Mouse (Mus musculus) forebrain, embryonic 14.5 days (tissue): ENCODE measurements around the gene Ceacam3. TPM values are rescaled to one million over a fixed set of nuclear protein-coding genes. Genes with fewer than 3 reads are reported as not detected.
"Not testable (repeated sequence)": the region's sequence is repeated elsewhere in the genome, so short reads cannot be mapped to it uniquely, and the experiment has no call there.

ENCODE experiments used
- ATAC-seq: fragments of 200-750 bp; cut with Nextera tagmentation; 2 replicates; pipeline ENCODE4 v1.8.0; 2017; ENCODE audit warnings: mild to moderate bottlenecking, moderate library complexity
- DNase-seq: peaks from one replicate; pipeline ENCODE4 v3.0.0-alpha.2; 2015; ENCODE audit warnings: low spot score
- H3K27ac ChIP-seq: fragments of 300-500 bp; sonication (generic); 2 replicates; pipeline ENCODE4 v1.5.1; 2014; ENCODE audit warnings: low read depth, mild to moderate bottlenecking, control low read depth, low read length, moderate library complexity
- H3K27me3 ChIP-seq: fragments of 300-500 bp; sonication (generic); replicated peaks from 2 replicates; pipeline ENCODE4 v1.6.1; 2014; ENCODE audit warnings: low read length, control low read depth, mixed read lengths; ENCODE audit not compliant: control insufficient read depth, insufficient read depth
- H3K36me3 ChIP-seq: fragments of 300-500 bp; sonication (generic); 2 replicates; pipeline ENCODE4 v1.6.1; 2014; ENCODE audit warnings: low read length, control low read depth; ENCODE audit not compliant: control insufficient read depth, insufficient read depth
- H3K4me1 ChIP-seq: fragments of 300-500 bp; sonication (generic); 2 replicates; pipeline ENCODE4 v1.6.1; 2014; ENCODE audit warnings: antibody characterized with exemption, low read length, control low read depth; ENCODE audit not compliant: control insufficient read depth, insufficient read depth
- H3K4me2 ChIP-seq: fragments of 300-500 bp; sonication (generic); 2 replicates; pipeline ENCODE4 v1.6.1; 2014; ENCODE audit warnings: mild to moderate bottlenecking, control low read depth, low read length
- H3K4me3 ChIP-seq: fragments of 300-500 bp; sonication (generic); 2 replicates; pipeline ENCODE4 v1.5.1; 2014; ENCODE audit warnings: low read depth, low read length, control low read depth
- H3K9ac ChIP-seq: fragments of 300-500 bp; sonication (generic); 2 replicates; pipeline ENCODE4 v1.6.1; 2014; ENCODE audit warnings: mild to moderate bottlenecking, low read length, control low read depth, moderate library complexity
- H3K9me3 ChIP-seq: fragments of 300-500 bp; sonication (generic); replicated peaks from 2 replicates; pipeline ENCODE4 v1.6.1; 2016; ENCODE audit warnings: low read length, control low read depth, mixed read lengths; ENCODE audit not compliant: control insufficient read depth
- WGBS: fragments of 180-500 bp; shearing (Covaris S2); extraction: QIAGEN DNeasy Blood & Tissue Kit; methylation state at CpG from one replicate; pipeline ENCODE4 v1.1.7; 2014; 5-methylcytosine and 5-hydroxymethylcytosine counted together
- polyA plus RNA-seq: library from polyadenylated mRNA; unstranded; fragments of >200 nt; fragmentation: Nextera tagmentation; extraction: Ambion mirVana; gene quantifications from 2 replicates; pipeline ENCODE4 v1.2.1, GENCODE M21; 2014

Gene Ceacam3
- not detected in 2 replicates for polyA plus RNA-seq

DNA sequence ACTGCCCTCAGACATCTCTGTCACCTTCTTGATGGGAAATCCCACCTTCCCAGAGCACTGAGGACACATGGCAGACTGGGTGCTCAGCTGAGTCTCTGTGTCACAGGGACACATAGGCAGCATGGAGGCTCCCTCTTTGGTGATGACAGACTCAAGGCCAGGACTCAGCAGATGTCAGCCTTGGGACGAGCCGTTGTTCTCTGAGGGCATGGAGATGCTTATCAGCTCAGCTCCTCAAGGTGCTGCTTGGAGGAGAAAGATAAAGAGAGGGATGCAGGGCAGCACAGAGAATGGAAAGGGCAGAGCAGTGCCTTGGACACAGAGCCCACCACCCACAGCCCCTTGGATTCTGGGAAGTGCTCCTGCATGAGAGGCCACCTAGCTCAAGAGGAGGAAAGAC, at the start of gene Ceacam3:
Gene Ceacam3 (plus strand): TSS at position 352 of the 400 bp plus-strand sequence.
- no peak within 1 kb of the TSS for H3K4me3 ChIP-seq
- H3K4me1 ChIP-seq = no peaks in the 10 kb centered on the region
- H3K4me2 ChIP-seq = no peak within 1 kb of the TSS
- no peaks in the 10 kb centered on the region for H3K27me3 ChIP-seq
- no peaks in the 10 kb centered on the region; the same call in 1 of the 2 replicates for H3K9me3 ChIP-seq
- 82% methylated on average over 2 of the region's 2 CpGs for WGBS
- DNase-seq (no peak), ATAC-seq (no peak)
- H3K9ac ChIP-seq = no peak within 1 kb of the TSS
- H3K27ac ChIP-seq = no peak within 1 kb of the TSS
- H3K36me3 ChIP-seq = no peaks in the 10 kb centered on the region

DNA sequence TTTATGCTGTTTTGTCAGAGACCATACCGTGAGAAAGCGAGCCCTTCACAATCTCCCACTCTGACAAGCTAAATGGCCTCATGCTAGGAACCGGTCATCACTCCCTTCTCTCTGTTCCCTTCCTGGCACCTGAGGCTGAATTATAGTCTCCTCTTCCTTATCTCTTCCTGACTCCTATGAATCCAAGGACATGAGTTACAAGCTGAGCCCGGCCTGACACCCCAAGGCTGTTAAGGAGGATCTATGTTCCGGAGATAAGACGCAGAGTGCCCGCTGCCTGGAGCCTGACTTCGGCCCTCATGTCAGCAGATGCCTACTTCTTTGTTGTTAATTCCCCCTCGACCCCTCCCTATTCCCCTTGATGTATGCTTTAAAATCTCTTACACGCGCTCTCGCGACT, 48.5 kb upstream of the Ceacam3 start:
- not testable (repeated sequence) for H3K27ac ChIP-seq, H3K27me3 ChIP-seq, H3K4me1 ChIP-seq, ATAC-seq, H3K4me3 ChIP-seq, H3K9me3 ChIP-seq, H3K4me2 ChIP-seq, DNase-seq, H3K9ac ChIP-seq, H3K36me3 ChIP-seq
- 91% methylated on average over 13 of the region's 13 CpGs for WGBS

DNA sequence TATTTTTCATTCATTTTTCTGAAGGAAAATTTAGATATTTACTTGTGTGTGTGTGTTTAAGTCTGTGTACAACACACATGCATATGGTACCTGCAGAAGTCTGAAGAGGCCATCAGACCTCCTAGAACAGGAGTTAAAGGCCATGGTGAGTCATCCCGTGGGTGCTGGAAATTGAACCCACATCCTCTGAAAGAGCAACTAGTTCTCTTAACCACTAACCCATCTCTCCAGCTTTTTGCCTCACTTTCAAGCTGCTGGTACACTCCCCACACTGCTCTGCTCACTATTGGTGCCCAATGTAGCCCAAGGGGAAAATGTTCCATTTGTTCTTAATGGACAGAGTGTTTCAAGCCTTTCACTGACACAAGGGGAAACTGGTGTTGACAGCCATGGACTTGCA, 14.8 kb upstream of the Ceacam3 start:
- Histone ChIP-seq H3K4me1 (no peaks in the 10 kb centered on the region), H3K36me3 (no peaks in the 10 kb centered on the region), H3K9me3 (no peaks in the 10 kb centered on the region), H3K4me3 (no peak overlapping the region), H3K27me3 (no peaks in the 10 kb centered on the region), H3K27ac (no peak overlapping the region), H3K9ac (no peak overlapping the region), H3K4me2 (no peak overlapping the region)
- WGBS = 77% methylated on average over 1 of the region's 1 CpGs
- ATAC-seq (no peak), DNase-seq (no peak)

DNA sequence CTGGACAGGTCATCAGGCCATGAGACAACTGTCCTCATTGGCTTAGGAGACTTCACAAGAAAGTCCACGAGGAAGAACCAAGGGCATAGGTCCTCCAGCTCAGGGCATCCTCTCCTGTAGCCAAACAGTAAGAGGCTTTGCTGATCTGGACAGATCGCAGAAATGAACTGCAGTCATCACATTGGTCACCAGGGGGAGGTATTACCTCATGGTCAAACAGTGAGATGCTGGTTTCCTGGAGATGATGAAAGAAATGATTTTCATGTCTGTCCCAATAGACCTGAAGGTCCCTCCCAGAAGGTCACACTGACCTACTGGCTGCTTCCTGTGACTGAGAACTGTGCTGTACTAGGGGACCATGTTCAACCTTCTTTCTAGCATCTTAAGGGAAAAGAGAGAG, 5.6 kb downstream of the Ceacam3 start:
- DNase-seq (no peak), ATAC-seq (no peak)
- Histone ChIP-seq H3K4me3 (no peak overlapping the region), H3K27me3 (no peaks in the 10 kb centered on the region), H3K36me3 (no peaks in the 10 kb centered on the region), H3K9ac (no peak overlapping the region), H3K27ac (no peak overlapping the region), H3K4me1 (no peaks in the 10 kb centered on the region), H3K9me3 (no peaks in the 10 kb centered on the region), H3K4me2 (no peak overlapping the region)
- WGBS = 27% methylated on average over 2 of the region's 2 CpGs

DNA sequence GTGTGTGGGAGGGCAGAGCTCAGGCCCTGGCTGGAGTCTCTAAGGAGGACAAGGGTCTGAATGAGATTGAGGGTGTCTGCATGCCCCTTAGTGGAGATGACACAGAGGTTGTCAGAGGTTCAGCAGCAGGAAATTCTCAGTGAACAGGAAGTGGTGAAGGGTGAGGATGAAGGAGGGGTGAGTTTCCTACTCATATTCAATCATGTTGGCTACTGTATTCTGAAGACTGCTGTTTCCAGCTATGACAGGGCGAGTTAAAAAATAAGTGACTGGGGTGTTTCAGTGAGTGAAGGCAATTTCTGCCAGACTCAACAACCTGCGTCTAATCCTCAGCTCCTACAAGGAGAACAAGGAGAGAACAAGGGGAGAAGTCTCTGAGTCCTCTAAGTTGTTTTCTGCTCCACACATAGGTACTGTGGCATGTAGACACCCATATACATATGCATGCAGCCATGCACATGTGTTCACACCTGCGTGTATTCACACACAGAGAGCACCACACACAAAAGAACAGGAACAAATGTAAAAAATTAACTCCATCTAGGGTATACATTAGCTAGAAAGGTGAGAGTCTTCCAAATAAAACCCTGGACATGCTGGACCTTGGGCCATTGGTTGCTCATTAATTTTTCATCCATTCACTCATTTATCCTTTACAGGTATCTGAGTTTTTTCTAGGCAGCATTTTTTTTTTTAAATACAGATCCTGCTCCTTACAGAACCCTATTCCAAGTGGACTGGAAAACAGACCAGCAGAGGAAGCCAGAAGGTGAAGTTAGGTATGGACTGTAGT, 7.0 kb downstream of the Ceacam3 start:
- DNase-seq = no peak
- Histone ChIP-seq H3K36me3 (no peaks in the 10 kb centered on the region), H3K4me2 (no peak overlapping the region), H3K4me1 (no peaks in the 10 kb centered on the region), H3K9ac (no peak overlapping the region), H3K27me3 (no peaks in the 10 kb centered on the region), H3K27ac (no peak overlapping the region), H3K4me3 (no peak overlapping the region), H3K9me3 (no peaks in the 10 kb centered on the region)
- ATAC-seq = no peak
- 73% methylated on average over 3 of the region's 3 CpGs for WGBS

DNA sequence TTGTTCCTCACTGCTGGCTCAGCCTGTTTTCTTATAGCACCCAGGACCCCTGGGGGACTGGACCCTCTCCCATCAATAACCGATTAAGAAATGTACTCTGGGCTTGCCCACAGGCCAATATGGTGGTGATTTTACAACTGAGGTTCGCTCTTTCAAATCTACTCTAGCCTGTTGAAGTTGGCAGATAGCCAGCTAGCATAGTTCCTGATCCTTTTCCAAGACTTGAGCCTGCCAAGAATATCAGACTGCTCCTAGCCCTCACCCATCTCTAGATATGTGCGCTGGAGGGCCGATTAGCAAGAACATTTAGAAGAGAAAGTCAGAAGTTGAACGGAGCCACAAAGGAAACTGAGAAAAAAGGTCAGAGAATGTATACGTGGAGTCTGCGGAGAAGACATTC, 8.9 kb downstream of the Ceacam3 start:
- Histone ChIP-seq H3K36me3 (no peaks in the 10 kb centered on the region), H3K9me3 (no peaks in the 10 kb centered on the region), H3K4me1 (no peaks in the 10 kb centered on the region), H3K9ac (no peak overlapping the region), H3K4me3 (no peak overlapping the region), H3K27me3 (no peaks in the 10 kb centered on the region), H3K27ac (no peak overlapping the region), H3K4me2 (no peak overlapping the region)
- DNase-seq = peak; percentile 1
- 87% methylated on average over 7 of the region's 7 CpGs for WGBS
- ATAC-seq = no peak

DNA sequence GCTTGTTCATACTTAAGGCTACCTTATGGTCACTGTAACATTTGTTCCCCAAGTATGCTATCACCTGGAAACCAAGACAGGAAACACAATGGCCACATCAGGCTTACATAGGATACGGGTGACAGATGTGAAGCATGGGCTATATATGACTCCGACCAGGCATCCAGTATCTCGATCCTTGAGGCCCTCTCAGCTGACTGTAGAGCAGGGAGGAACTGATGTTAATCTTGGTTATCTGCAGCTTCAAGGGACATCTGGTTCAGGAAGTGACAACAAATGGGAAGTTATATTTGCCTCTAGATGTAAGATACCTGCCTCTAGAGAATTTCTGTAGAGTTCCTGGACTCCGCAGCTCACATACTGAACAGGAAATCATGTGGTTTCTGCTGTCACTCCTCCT, 21.7 kb downstream of the Ceacam3 start:
- ATAC-seq (no peak), DNase-seq (no peak)
- H3K4me2 ChIP-seq = no peak overlapping the region
- H3K36me3 ChIP-seq = no peaks in the 10 kb centered on the region
- no peak overlapping the region for H3K27ac ChIP-seq
- no peaks in the 10 kb centered on the region for H3K27me3 ChIP-seq
- H3K9ac ChIP-seq = no peak overlapping the region
- WGBS = 91% methylated on average over 4 of the region's 4 CpGs
- H3K4me1 ChIP-seq = no peaks in the 10 kb centered on the region
- H3K9me3 ChIP-seq = no peaks in the 10 kb centered on the region; the same call in 1 of the 2 replicates
- no peak overlapping the region for H3K4me3 ChIP-seq

DNA sequence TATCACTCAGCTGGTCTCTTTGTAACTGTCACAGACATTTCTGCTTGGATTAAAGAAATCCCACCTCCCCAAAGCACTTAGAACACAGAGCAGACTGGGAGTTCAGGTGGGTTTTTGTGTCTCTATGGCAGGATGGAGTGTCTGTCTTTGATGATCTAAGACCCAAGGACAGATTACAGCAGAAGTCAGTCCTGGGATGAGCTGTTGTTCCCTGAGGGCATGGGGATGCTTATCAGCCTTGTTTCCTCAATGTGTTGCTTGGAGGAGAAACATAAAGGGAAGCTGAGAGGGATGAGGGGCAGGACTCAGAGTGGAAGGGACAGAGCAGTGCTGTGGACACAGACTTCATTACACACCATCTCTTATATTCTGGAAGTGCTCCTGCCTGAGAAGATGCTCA, 53.1 kb downstream of the Ceacam3 start, which contains the start of gene Psg29:
Gene Psg29 (plus strand): TSS at position 301 of the 400 bp plus-strand sequence.
- no peaks in the 10 kb centered on the region for H3K4me1 ChIP-seq
- no peak within 1 kb of the TSS for H3K4me2 ChIP-seq
- H3K9me3 ChIP-seq = peaks cover 7% of the 10 kb centered on the region; the same call in 1 of the 2 replicates
- no peaks in the 10 kb centered on the region for H3K36me3 ChIP-seq
- ATAC-seq = no peak
- no peak within 1 kb of the TSS for H3K4me3 ChIP-seq
- H3K27ac ChIP-seq = no peak within 1 kb of the TSS
- H3K9ac ChIP-seq = no peak within 1 kb of the TSS
- DNase-seq = no peak
- no peaks in the 10 kb centered on the region for H3K27me3 ChIP-seq

DNA sequence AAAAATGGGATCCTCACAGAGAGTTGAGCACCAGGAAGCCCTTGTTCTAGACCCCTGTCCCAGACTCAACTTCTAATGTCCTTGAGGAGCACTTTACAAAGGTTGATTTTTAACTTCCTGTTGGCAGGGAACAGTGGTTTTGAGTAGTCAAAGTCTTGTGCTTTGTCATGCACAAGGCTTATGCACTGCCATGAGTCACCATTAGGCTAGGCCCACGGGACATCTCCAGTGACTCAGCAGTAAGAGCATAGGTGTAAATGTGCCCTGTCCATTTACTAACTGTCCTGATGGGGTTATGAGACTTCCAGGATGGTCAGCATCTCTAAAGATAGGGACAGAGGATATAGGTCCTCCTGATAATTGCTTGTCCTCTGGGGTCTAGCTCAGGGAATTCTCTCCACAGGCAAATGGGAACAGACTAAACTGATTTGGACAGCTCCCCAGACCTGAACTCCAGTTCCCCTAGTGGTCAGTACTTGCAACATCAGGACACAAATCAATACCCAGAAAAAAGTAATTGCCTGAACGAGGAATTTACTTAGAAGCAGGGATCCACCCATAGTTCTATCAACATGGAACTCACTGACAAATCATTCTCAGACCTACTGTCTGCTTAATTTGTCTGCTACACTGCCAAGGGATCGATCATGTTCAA, 55.6 kb downstream of the Ceacam3 start:
- H3K4me3 ChIP-seq = no peak overlapping the region
- H3K9me3 ChIP-seq = peaks cover 6% of the 10 kb centered on the region; the same call in 1 of the 2 replicates
- DNase-seq (no peak), ATAC-seq (no peak)
- WGBS = 71% methylated on average over 3 of the region's 3 CpGs
- no peaks in the 10 kb centered on the region for H3K36me3 ChIP-seq
- H3K9ac ChIP-seq = no peak overlapping the region
- no peak overlapping the region for H3K4me2 ChIP-seq
- H3K4me1 ChIP-seq = no peaks in the 10 kb centered on the region
- H3K27ac ChIP-seq = no peak overlapping the region
- H3K27me3 ChIP-seq = no peaks in the 10 kb centered on the region
